Mouse (Mus musculus) macrophage (primary cell): ENCODE data around the gene Csf2rb2. TPM values are rescaled to one million over a fixed set of nuclear protein-coding genes. Genes with fewer than 3 reads are reported as not detected.
A peak's percentile ranks its signal among the peaks of the same experiment; 100 is the strongest.
"Not testable (repeated sequence)": the region's sequence is repeated elsewhere in the genome, so short reads cannot be mapped to it uniquely, and the experiment has no call there.

Experiments
- H3K27ac ChIP-seq: fragments of 350-480 bp; formaldehyde crosslinking; 2 replicates; pipeline ENCODE4 v1.9.0; 2021
- H3K36me3 ChIP-seq: fragments of 350-480 bp; formaldehyde crosslinking; 2 replicates; pipeline ENCODE4 v1.9.0; 2021; ENCODE audit errors: inconsistent target
- H3K4me3 ChIP-seq: fragments of 350-480 bp; formaldehyde crosslinking; 2 replicates; pipeline ENCODE4 v1.9.0; 2021; ENCODE audit errors: inconsistent target
- H3K79me2 ChIP-seq: fragments of 350-480 bp; formaldehyde crosslinking; 2 replicates; pipeline ENCODE4 v1.9.0; 2021; ENCODE audit errors: inconsistent target
- WGBS: methylation state at CpG from one replicate; pipeline ENCODE4 v1.1.7; 2026; ENCODE audit warnings: inconsistent platforms; ENCODE audit not compliant: missing documents; 5-methylcytosine and 5-hydroxymethylcytosine counted together
- polyA plus RNA-seq: library from polyadenylated mRNA; stranded (reverse); fragments of 250-400 nt; gene quantifications from 3 replicates; pipeline ENCODE4 v1.2.4, GENCODE M21; 2018; ENCODE audit warnings: inconsistent platforms
- total RNA-seq, 78 experiments: library from RNA; depleted of rRNA; stranded (reverse); fragments of 250-400 nt; gene quantifications; 1 replicate in 9 of 78; 2 replicates in 24 of 78; 3 replicates in 43 of 78; 4 replicates in 2 of 78; pipeline ENCODE4 v1.2.4; 2018; ENCODE audit warnings: inconsistent platforms in 56 of 78

Gene Csf2rb2
- 100 to 1,000 TPM in 24 of 26 experiments, 10 to 100 TPM in 2; 93.7 to 377 (median 188) TPM for total RNA-seq (2018; cell fraction: chromatin; rRNA removed)
- 100 to 1,000 TPM in 23 of 26 experiments, 10 to 100 TPM in 3; 89.9 to 261 (median 155) TPM for total RNA-seq (2018; cell fraction: cytosol; rRNA removed)
- 100 to 1,000 TPM; 161 to 367 (median 204) TPM for total RNA-seq (2018; cell fraction: nucleus; rRNA removed)
- 77.0 to 225 TPM (median 156 TPM) in 3 replicates for polyA plus RNA-seq

DNA sequence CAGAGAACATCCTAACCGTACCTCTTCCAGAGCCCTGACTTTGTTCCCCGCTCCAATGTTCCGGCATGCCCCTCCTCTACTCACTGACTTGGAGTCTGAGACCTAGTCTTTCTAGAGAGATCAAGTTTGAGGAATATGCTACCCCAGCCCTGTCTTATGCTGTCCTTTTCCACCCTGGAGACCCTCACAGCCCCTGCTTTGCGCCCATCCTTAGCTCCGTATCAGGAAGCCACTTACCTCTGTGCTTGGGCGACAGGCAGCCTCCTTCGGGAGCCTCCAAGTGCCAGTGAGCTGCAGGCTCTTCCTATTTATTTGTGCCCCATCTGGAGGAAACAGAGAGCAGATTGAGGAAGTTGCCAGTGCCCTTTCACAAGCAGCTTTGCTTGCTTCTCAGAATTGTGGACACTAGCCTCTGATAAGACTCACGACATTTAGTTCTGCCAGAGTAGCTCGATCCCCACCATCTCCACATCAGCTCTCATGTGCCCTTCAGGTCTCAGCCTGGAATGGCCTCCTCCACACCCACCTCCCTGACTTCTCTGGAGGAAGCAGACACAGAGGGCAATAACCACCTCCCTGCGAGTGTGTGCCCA lies at the start of gene Csf2rb2:
Gene Csf2rb2 (minus strand): TSS at position 381 of the 593 bp plus-strand sequence.
- WGBS = 15% methylated on average over 10 of the region's 10 CpGs
- Histone ChIP-seq H3K79me2 (peaks cover 45% of the 10 kb centered on the region), H3K4me3 (peak within 1 kb of the TSS; percentile 64), H3K36me3 (no peaks in the 10 kb centered on the region), H3K27ac (peak within 1 kb of the TSS; percentile 86)

- no peak overlapping the region for H3K4me3 ChIP-seq
- no peaks in the 10 kb centered on the region for H3K36me3 ChIP-seq
- no peak overlapping the region for H3K27ac ChIP-seq
- no peaks in the 10 kb centered on the region for H3K79me2 ChIP-seq
- WGBS = 14% methylated on average over 1 of the region's 1 CpGs
These were observed 49.4 kb upstream of the Csf2rb2 start for GRCm38 (mm10) chr15:78354958-78355357.

GRCm38 (mm10) chr15:78351586-78352165 lies 46.2 kb upstream of the Csf2rb2 start:
- Histone ChIP-seq H3K79me2 (no peaks in the 10 kb centered on the region), H3K27ac (no peak overlapping the region), H3K36me3 (peaks cover 21% of the 10 kb centered on the region; the same call in 1 of the 2 replicates), H3K4me3 (no peak overlapping the region)
- 69% methylated on average over 2 of the region's 3 CpGs for WGBS

DNA sequence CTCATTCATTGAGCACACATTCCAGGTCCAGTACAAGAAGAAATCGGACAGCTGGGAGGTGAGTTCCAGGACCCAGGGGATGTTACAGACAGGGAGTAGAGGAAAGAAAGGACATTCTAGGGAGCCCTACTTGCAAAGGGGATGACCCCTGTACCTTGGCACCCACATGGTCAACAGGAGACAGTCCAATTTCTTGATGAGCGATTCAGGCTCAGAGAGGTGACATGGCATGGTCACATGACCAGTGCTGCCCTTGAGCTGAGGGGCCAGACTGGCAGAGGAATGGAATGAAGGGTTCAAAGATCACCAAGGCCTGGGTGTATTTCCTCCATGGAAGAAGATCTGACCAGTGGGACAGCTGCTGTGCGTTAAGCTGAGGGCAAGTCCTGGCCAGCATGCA lies 39.0 kb upstream of the Csf2rb2 start:
- Histone ChIP-seq H3K36me3 (peaks cover 83% of the 10 kb centered on the region), H3K79me2 (no peaks in the 10 kb centered on the region), H3K4me3 (no peak overlapping the region), H3K27ac (no peak overlapping the region)
- 97% methylated on average over 3 of the region's 3 CpGs for WGBS

GRCm38 (mm10) chr15:78343683-78344082 lies 38.2 kb upstream of the Csf2rb2 start:
- no peak overlapping the region for H3K27ac ChIP-seq
- peaks cover 87% of the 10 kb centered on the region for H3K36me3 ChIP-seq
- WGBS = 77% methylated on average over 1 of the region's 1 CpGs
- no peak overlapping the region for H3K4me3 ChIP-seq
- no peaks in the 10 kb centered on the region for H3K79me2 ChIP-seq

DNA sequence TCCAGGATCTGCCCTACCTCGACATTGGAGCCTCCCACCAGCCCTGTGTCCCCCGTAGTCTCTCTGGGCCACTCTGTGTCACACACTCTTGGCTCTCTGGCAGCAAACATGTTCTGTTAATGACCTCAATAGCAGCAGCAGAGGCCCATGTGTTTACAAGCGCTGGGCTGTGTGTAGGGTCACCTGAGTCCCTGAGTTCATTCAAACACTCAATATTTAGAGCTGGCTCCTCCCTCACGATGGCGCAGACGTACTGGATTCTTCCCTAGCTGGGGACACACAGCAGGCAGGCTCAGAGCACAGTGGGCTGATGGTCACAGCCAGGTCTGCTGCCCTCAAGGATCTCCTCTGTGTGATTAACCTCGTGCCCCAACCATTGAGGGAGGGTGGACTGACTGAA lies 35.4 kb upstream of the Csf2rb2 start:
- peaks cover 80% of the 10 kb centered on the region for H3K36me3 ChIP-seq
- not testable (repeated sequence) for H3K27ac ChIP-seq, H3K79me2 ChIP-seq, H3K4me3 ChIP-seq
- WGBS = 100% methylated on average over 1 of the region's 7 CpGs

- peaks cover 81% of the 10 kb centered on the region for H3K36me3 ChIP-seq
- H3K4me3 ChIP-seq, H3K79me2 ChIP-seq, H3K27ac ChIP-seq: not testable (repeated sequence)
- WGBS = 65% methylated on average over 6 of the region's 7 CpGs
These were observed 34.3 kb upstream of the Csf2rb2 start for GRCm38 (mm10) chr15:78339627-78340423.

DNA sequence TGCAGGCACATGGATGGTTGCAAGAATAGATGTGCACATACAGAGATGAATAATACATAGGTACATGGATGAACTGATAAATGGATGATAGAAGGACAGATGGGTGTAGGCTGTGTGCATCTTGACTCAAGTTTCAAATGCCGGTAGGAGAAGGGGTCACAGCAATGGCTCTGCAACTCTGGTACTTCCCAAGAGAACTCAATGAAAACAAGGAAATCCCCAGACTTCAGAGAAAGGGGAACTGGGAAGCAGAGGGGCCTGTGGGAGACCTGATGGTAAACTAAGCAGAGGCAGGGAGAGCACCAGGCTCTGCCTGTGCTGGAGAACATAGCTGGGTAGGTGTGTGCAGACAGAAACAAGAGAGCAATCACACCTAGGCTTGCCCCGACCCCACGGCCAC lies 28.9 kb upstream of the Csf2rb2 start:
- WGBS = 59% methylated on average over 3 of the region's 3 CpGs
- peaks cover 63% of the 10 kb centered on the region for H3K79me2 ChIP-seq
- H3K27ac ChIP-seq = no peak overlapping the region
- peaks cover 41% of the 10 kb centered on the region; the same call in 1 of the 2 replicates for H3K36me3 ChIP-seq
- no peak overlapping the region for H3K4me3 ChIP-seq

DNA sequence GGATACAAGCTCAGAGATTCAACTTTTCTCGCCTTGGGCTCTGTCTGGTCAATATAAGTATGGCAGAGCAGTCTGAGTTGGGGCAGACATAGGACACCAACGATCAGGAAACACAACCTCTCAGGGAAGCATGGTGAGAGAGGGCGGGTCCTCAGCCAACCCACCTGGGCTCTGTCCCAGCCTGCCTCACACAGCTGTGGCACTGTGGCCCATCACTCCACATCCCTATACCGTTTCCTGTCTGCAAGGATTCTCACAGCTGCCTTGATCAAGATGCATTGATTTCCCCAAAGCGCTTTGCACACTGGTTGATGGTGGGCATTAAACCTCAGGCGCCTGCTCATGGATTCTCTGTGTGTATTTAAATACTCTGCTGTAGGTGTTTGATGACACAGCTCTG lies 27.5 kb upstream of the Csf2rb2 start:
- WGBS = 68% methylated on average over 6 of the region's 6 CpGs

GRCm38 (mm10) chr15:78331523-78332340 lies 26.2 kb upstream of the Csf2rb2 start:
- 39% methylated on average over 4 of the region's 5 CpGs for WGBS
- no peak overlapping the region for H3K4me3 ChIP-seq
- H3K36me3 ChIP-seq = peaks cover 24% of the 10 kb centered on the region; the same call in 1 of the 2 replicates
- no peak overlapping the region for H3K27ac ChIP-seq
- H3K79me2 ChIP-seq = peaks cover 90% of the 10 kb centered on the region

More for the DNA sequence above, 27.5 kb upstream of the Csf2rb2 start:
- no peak overlapping the region for H3K27ac ChIP-seq
- no peak overlapping the region for H3K4me3 ChIP-seq
- H3K36me3 ChIP-seq = peaks cover 27% of the 10 kb centered on the region; the same call in 1 of the 2 replicates
- peaks cover 77% of the 10 kb centered on the region for H3K79me2 ChIP-seq

GRCm38 (mm10) chr15:78330706-78331105 lies 25.2 kb upstream of the Csf2rb2 start:
- WGBS = 75% methylated on average over 1 of the region's 4 CpGs
- Histone ChIP-seq H3K79me2 (peaks cover 97% of the 10 kb centered on the region), H3K4me3 (no peak overlapping the region), H3K36me3 (peaks cover 14% of the 10 kb centered on the region; the same call in 1 of the 2 replicates), H3K27ac (no peak overlapping the region)

- peaks cover 91% of the 10 kb centered on the region for H3K79me2 ChIP-seq
- WGBS = 62% methylated on average over 6 of the region's 6 CpGs
- not testable (repeated sequence) for H3K27ac ChIP-seq, H3K4me3 ChIP-seq, H3K36me3 ChIP-seq
These were observed 24.5 kb upstream of the Csf2rb2 start for GRCm38 (mm10) chr15:78329972-78330371.

DNA sequence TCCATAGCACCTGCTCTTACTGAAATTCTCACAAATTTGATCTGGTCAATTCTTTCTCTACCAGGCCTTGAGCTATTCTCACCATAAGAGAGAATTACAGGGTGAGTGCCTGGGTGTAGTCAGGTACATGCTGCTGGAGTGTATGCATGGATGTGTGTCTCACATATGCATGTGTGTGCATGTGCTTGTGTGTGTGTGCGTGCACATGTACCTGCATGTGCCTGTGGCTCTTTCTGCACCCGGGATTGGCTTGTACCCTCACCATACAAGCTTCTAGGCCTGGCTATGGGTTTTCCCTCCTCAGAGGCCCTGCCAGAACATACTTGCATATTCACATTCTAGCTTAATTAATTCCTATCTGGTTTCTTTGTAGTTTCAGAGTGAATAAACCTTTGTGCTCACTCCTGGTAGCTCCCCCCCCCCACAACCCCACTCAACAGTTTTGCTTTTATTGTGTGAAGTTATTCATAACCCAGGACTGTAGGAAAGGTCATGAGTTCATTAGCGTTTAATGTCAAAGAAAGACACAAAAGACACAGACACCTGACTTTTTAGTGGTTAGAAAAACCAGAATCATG lies 23.1 kb upstream of the Csf2rb2 start:
- H3K4me3 ChIP-seq = no peak overlapping the region
- 83% methylated on average over 3 of the region's 3 CpGs for WGBS
- peaks cover 78% of the 10 kb centered on the region for H3K79me2 ChIP-seq
- H3K27ac ChIP-seq = no peak overlapping the region
- H3K36me3 ChIP-seq = peaks cover 6% of the 10 kb centered on the region; the same call in 1 of the 2 replicates
